Mouse (Mus musculus) bone marrow, adult 2 months (tissue): ENCODE results near the gene 9130409I23Rik. TPM values are rescaled to one million over a fixed set of nuclear protein-coding genes. Genes with fewer than 3 reads are reported as not detected.

ENCODE experiments used
- H3K27ac ChIP-seq: fragments of 200-500 bp; 2 replicates; pipeline ENCODE4 v1.5.1; 2012; ENCODE audit warnings: low read depth, mild to moderate bottlenecking, control low read depth, inconsistent platforms, low read length; ENCODE audit not compliant: control insufficient read depth, poor library complexity, insufficient read depth
- H3K4me1 ChIP-seq: fragments of 200-500 bp; 2 replicates; pipeline ENCODE4 v1.6.1; 2011; ENCODE audit warnings: low read length; ENCODE audit not compliant: control insufficient read depth, insufficient read depth
- H3K4me3 ChIP-seq: fragments of 200-500 bp; replicated peaks from 2 replicates; pipeline ENCODE3; 2011; ENCODE audit warnings: mild to moderate bottlenecking, low read depth, low read length, control low read depth; ENCODE audit not compliant: control insufficient read depth
- CTCF ChIP-seq: fragments of 200-500 bp; IDR thresholded peaks from 2 replicates; pipeline ENCODE4 v1.5.1; 2011; ENCODE audit warnings: low read length, control low read depth; ENCODE audit not compliant: control insufficient read depth, insufficient read depth
- POLR2A ChIP-seq: fragments of 200-500 bp; IDR thresholded peaks from 2 replicates; pipeline ENCODE4 v1.6.1; 2011; ENCODE audit warnings: low read depth, mild to moderate bottlenecking, control low read depth, low read length, borderline replicate concordance; ENCODE audit not compliant: control insufficient read depth
- WGBS: fragments of 180-500 bp; shearing (Covaris S2); methylation state at CpG from one replicate; pipeline ENCODE4 v1.1.7; 2018; 5-methylcytosine and 5-hydroxymethylcytosine counted together
- polyA plus RNA-seq: library from polyadenylated mRNA; stranded (reverse); fragments of >200 nt; gene quantifications from 2 replicates; pipeline ENCODE4 v1.2.4, GENCODE M21; 2011; ENCODE audit warnings: low replicate concordance; ENCODE audit not compliant: missing spikeins, insufficient read depth, insufficient read length

9130409I23Rik gene
- polyA plus RNA-seq, 1 experiment: not detected

- 36% methylated on average over 5 of the region's 5 CpGs for WGBS
Observed at GRCm38 (mm10) chr1:181073075-181073474, 22.0 kb downstream of the 9130409I23Rik start.

GRCm38 (mm10) chr1:181084021-181084420 lies 33.0 kb downstream of the 9130409I23Rik start:
- TF ChIP-seq POLR2A (no peak), CTCF (no peak)
- 38% methylated on average over 2 of the region's 2 CpGs for WGBS
- H3K4me1 ChIP-seq: no peaks in the 10 kb centered on the region
- no peak overlapping the region for H3K27ac ChIP-seq
- H3K4me3 ChIP-seq: no peak overlapping the region

More at GRCm38 (mm10) chr1:181073075-181073474, 22.0 kb downstream of the 9130409I23Rik start:
- Histone ChIP-seq H3K4me1 (no peaks in the 10 kb centered on the region), H3K4me3 (no peak overlapping the region), H3K27ac (no peak overlapping the region)
- TF ChIP-seq CTCF (no peak), POLR2A (no peak)

- WGBS: 78% methylated on average over 12 of the region's 12 CpGs
- TF ChIP-seq CTCF: no peak
- no peak for TF ChIP-seq POLR2A
- Histone ChIP-seq H3K27ac (no peak overlapping the region), H3K4me1 (no peaks in the 10 kb centered on the region), H3K4me3 (no peak overlapping the region)
Observed at GRCm38 (mm10) chr1:181090048-181090447, 39.0 kb downstream of the 9130409I23Rik start.

Other genes starting within 250 kb of the 9130409I23Rik start
- 682 and 801 TPM in 2 replicates for gene H3f3a, start 237.3 kb upstream of the 9130409I23Rik start, polyA plus RNA-seq
- gene Sde2, start 200.1 kb upstream of the 9130409I23Rik start, polyA plus RNA-seq: 13.9 and 24.7 TPM in 2 replicates
- 1.4 TPM in 1 of 2 replicates, not detected in the other for gene Lefty2, start 158.1 kb upstream of the 9130409I23Rik start, polyA plus RNA-seq
- 32.3 and 48.1 TPM in 2 replicates for gene Pycr2, start 146.9 kb upstream of the 9130409I23Rik start, polyA plus RNA-seq
- 2.6 TPM in 2 replicates for gene Lefty1, start 116.2 kb upstream of the 9130409I23Rik start, polyA plus RNA-seq
- gene Tmem63a, start 108.9 kb upstream of the 9130409I23Rik start, polyA plus RNA-seq: 20.7 and 32.8 TPM in 2 replicates
- 7.2 and 13.4 TPM in 2 replicates for gene Ephx1, start 30.3 kb upstream of the 9130409I23Rik start, polyA plus RNA-seq
- 13.7 and 18.1 TPM in 2 replicates for gene Nvl, start 93.0 kb downstream of the 9130409I23Rik start, polyA plus RNA-seq
- 33.9 and 52.1 TPM in 2 replicates for gene Cnih4, start 93.5 kb downstream of the 9130409I23Rik start, polyA plus RNA-seq
- 88.4 and 115 TPM in 2 replicates for gene Wdr26, start 160.8 kb downstream of the 9130409I23Rik start, polyA plus RNA-seq